Mouse (Mus musculus) liver, postnatal 0 days (tissue): ENCODE data around the gene Gpc6.

ENCODE experiments used
- CTCF ChIP-seq: sonication (generic); IDR thresholded peaks from 2 replicates; pipeline ENCODE4 v1.5.1; 2016; ENCODE audit warnings: antibody characterized with exemption, low read depth
- EP300 ChIP-seq: IDR thresholded peaks from 2 replicates; pipeline ENCODE4 v1.6.1; 2016; ENCODE audit warnings: antibody characterized with exemption, low read depth, mild to moderate bottlenecking

GRCm38 (mm10) chr14:117304723-117305010 is 379.6 kb downstream of the Gpc6 start:
- TF ChIP-seq CTCF (no peak), EP300 (no peak)
